Mouse (Mus musculus) MEL (cell line): ENCODE measurements around the gene Zfp954. TPM values are rescaled to one million over a fixed set of nuclear protein-coding genes. Genes with fewer than 3 reads are reported as not detected.
"Not testable (repeated sequence)": the region's sequence is repeated elsewhere in the genome, so short reads cannot be mapped to it uniquely, and the experiment has no call there.

Experiments used
- DNase-seq: peaks from one replicate; pipeline ENCODE4 v3.0.0; 2011; ENCODE audit warnings: low read depth, low spot score
- H3K27ac ChIP-seq: 2 replicates; pipeline ENCODE4 v1.5.1; 2012; ENCODE audit warnings: low read depth, mild to moderate bottlenecking, control low read depth, low read length, moderate library complexity; ENCODE audit not compliant: control insufficient read depth
- H3K27me3 ChIP-seq, 2 experiments: fragments of 150-350 bp in 1 of 2; sonication (generic) in 1 of 2; 2 replicates each; pipeline ENCODE4 v1.6.1; 2012; ENCODE audit warnings: low read length in 2 of 2, mild to moderate bottlenecking in 2 of 2, improper control_type of control experiment in 1 of 2, moderate library complexity in 1 of 2; ENCODE audit not compliant: insufficient read depth in 2 of 2, control insufficient read depth in 1 of 2
- H3K36me3 ChIP-seq, 2 experiments: 2 replicates each; pipeline ENCODE4 v1.6.1; 2012 to 2014; ENCODE audit warnings: low read length in 2 of 2, improper control_type of control experiment in 1 of 2, inconsistent platforms in 1 of 2, mild to moderate bottlenecking in 1 of 2; ENCODE audit not compliant: insufficient read depth in 2 of 2, control insufficient read depth in 1 of 2
- H3K4me1 ChIP-seq, 2 experiments: fragments of 150-350 bp in 1 of 2; sonication (generic) in 1 of 2; 2 replicates each; pipeline ENCODE4 v1.6.1; 2012; ENCODE audit warnings: low read length in 2 of 2, improper control_type of control experiment in 1 of 2, mild to moderate bottlenecking in 1 of 2; ENCODE audit not compliant: insufficient read depth in 2 of 2, control insufficient read depth in 1 of 2
- H3K4me3 ChIP-seq, 2 experiments: fragments of 150-350 bp in 1 of 2; sonication (generic) in 1 of 2; 2 replicates each; pipeline ENCODE4 v1.5.1; 2012; ENCODE audit warnings: low read depth in 2 of 2, low read length in 2 of 2, mild to moderate bottlenecking in 2 of 2, moderate library complexity in 2 of 2, control low read depth in 1 of 2, improper control_type of control experiment in 1 of 2; ENCODE audit not compliant: control insufficient read depth in 1 of 2, insufficient read depth in 1 of 2
- H3K79me2 ChIP-seq: 2 replicates; pipeline ENCODE4 v1.6.1; 2012; ENCODE audit warnings: mild to moderate bottlenecking, low read length, moderate library complexity; ENCODE audit not compliant: control insufficient read depth, poor library complexity, insufficient read depth
- H3K9ac ChIP-seq: 2 replicates; pipeline ENCODE4 v1.6.1; 2012; ENCODE audit warnings: low read depth, mild to moderate bottlenecking, control low read depth, low read length, moderate library complexity; ENCODE audit not compliant: control insufficient read depth, poor library complexity, severe bottlenecking
- H3K9me3 ChIP-seq: fragments of 150-350 bp; sonication (generic); replicated peaks from 2 replicates; pipeline ENCODE4 v1.6.1; 2012; ENCODE audit warnings: mild to moderate bottlenecking, low read length, improper control_type of control experiment, moderate library complexity; ENCODE audit not compliant: insufficient read depth
- CHD2 ChIP-seq: IDR thresholded peaks from 2 replicates; pipeline ENCODE4 v1.6.1; 2011; ENCODE audit warnings: low read length, improper control_type of control experiment
- CTCF ChIP-seq, 3 experiments: IDR thresholded peaks in 2 of 3; conservative IDR thresholded peaks in 1 of 3; 2 replicates each; pipeline ENCODE4 v1.5.1; 2011 to 2012; ENCODE audit warnings: low read length in 3 of 3, low read depth in 2 of 3, mild to moderate bottlenecking in 2 of 3, improper control_type of control experiment in 1 of 3, inconsistent platforms in 1 of 3, mixed read lengths in 1 of 3, moderate library complexity in 1 of 3; ENCODE audit not compliant: control insufficient read depth in 1 of 3, insufficient read depth in 1 of 3, poor library complexity in 1 of 3, severe bottlenecking in 1 of 3
- ELF1 ChIP-seq: IDR thresholded peaks from 2 replicates; pipeline ENCODE4 v1.6.1; 2014; ENCODE audit warnings: low read depth, mild to moderate bottlenecking, inconsistent platforms, low read length, improper control_type of control experiment, moderate library complexity
- ETS1 ChIP-seq: IDR thresholded peaks from 2 replicates; pipeline ENCODE4 v1.6.1; 2012; ENCODE audit warnings: low read depth, mild to moderate bottlenecking, inconsistent platforms, low read length, improper control_type of control experiment, moderate library complexity
- GABPA ChIP-seq: IDR thresholded peaks from 2 replicates; pipeline ENCODE4 v1.6.1; 2012; ENCODE audit warnings: low read depth, mild to moderate bottlenecking, inconsistent platforms, low read length, improper control_type of control experiment, moderate library complexity
- HCFC1 ChIP-seq: IDR thresholded peaks from 2 replicates; pipeline ENCODE4 v1.6.1; 2012; ENCODE audit warnings: low read depth, mild to moderate bottlenecking, inconsistent platforms, low read length, improper control_type of control experiment, moderate library complexity
- JUND ChIP-seq: IDR thresholded peaks from 2 replicates; pipeline ENCODE4 v1.6.1; 2011; ENCODE audit warnings: low read depth, mild to moderate bottlenecking, improper control_type of control experiment, low read length
- MAX ChIP-seq: IDR thresholded peaks from 2 replicates; pipeline ENCODE4 v1.6.1; 2011; ENCODE audit warnings: low read length, improper control_type of control experiment
- MYB ChIP-seq: IDR thresholded peaks from 2 replicates; pipeline ENCODE4 v1.6.1; 2011; ENCODE audit warnings: mild to moderate bottlenecking, low read depth, low read length, improper control_type of control experiment
- MYC ChIP-seq: IDR thresholded peaks from 2 replicates; pipeline ENCODE4 v1.6.1; 2011; ENCODE audit warnings: low read depth, mild to moderate bottlenecking, low read length, improper control_type of control experiment, moderate library complexity
- NELFE ChIP-seq: IDR thresholded peaks from 2 replicates; pipeline ENCODE4 v1.6.1; 2011; ENCODE audit warnings: low read depth, low read length, improper control_type of control experiment
- NRF1 ChIP-seq: IDR thresholded peaks from 2 replicates; pipeline ENCODE4 v1.6.1; 2014; ENCODE audit warnings: low read depth, mild to moderate bottlenecking, inconsistent platforms, low read length, improper control_type of control experiment, moderate library complexity; ENCODE audit not compliant: poor library complexity, insufficient read depth, severe bottlenecking
- POLR2A ChIP-seq, 2 experiments: IDR thresholded peaks; 2 replicates each; pipeline ENCODE4 v1.6.1; 2011 to 2012; ENCODE audit warnings: low read length in 2 of 2, mild to moderate bottlenecking in 2 of 2, control low read depth in 1 of 2, improper control_type of control experiment in 1 of 2, low read depth in 1 of 2, moderate library complexity in 1 of 2; ENCODE audit not compliant: control insufficient read depth in 1 of 2, insufficient read depth in 1 of 2, poor library complexity in 1 of 2
- POLR2AphosphoS5 ChIP-seq: IDR thresholded peaks from 2 replicates; pipeline ENCODE4 v1.6.1; 2012; ENCODE audit warnings: low read depth, borderline replicate concordance, mild to moderate bottlenecking, inconsistent platforms, low read length, moderate library complexity, mixed read lengths
- RCOR1 ChIP-seq: IDR thresholded peaks from 2 replicates; pipeline ENCODE4 v1.6.1; 2012; ENCODE audit warnings: low read depth, mild to moderate bottlenecking, inconsistent platforms, low read length, improper control_type of control experiment
- SIN3A ChIP-seq: IDR thresholded peaks from 2 replicates; pipeline ENCODE4 v1.6.1; 2012; ENCODE audit warnings: low read length, improper control_type of control experiment, inconsistent platforms
- TAL1 ChIP-seq: IDR thresholded peaks from 2 replicates; pipeline ENCODE4 v1.6.1; 2012; ENCODE audit warnings: mild to moderate bottlenecking, inconsistent platforms, low read length, moderate library complexity, mixed read lengths
- TBP ChIP-seq: IDR thresholded peaks from 2 replicates; pipeline ENCODE4 v1.8.0; 2011; ENCODE audit warnings: low read depth, low read length, improper control_type of control experiment
- UBTF ChIP-seq: IDR thresholded peaks from 2 replicates; pipeline ENCODE4 v1.6.1; 2012; ENCODE audit warnings: low read depth, mild to moderate bottlenecking, inconsistent platforms, low read length, improper control_type of control experiment, moderate library complexity, borderline replicate concordance; ENCODE audit not compliant: insufficient read depth
- USF1 ChIP-seq: IDR thresholded peaks from 2 replicates; pipeline ENCODE4 v1.6.1; 2014; ENCODE audit warnings: low read depth, mild to moderate bottlenecking, inconsistent platforms, low read length, improper control_type of control experiment, moderate library complexity
- ZC3H11A ChIP-seq: IDR thresholded peaks from 2 replicates; pipeline ENCODE4 v1.6.1; 2012; ENCODE audit warnings: low read depth, mild to moderate bottlenecking, inconsistent platforms, low read length, improper control_type of control experiment
- ZMIZ1 ChIP-seq: IDR thresholded peaks from 2 replicates; pipeline ENCODE4 v1.6.1; 2012; ENCODE audit warnings: low read depth, mild to moderate bottlenecking, inconsistent platforms, low read length, improper control_type of control experiment, moderate library complexity
- polyA plus RNA-seq, 2 experiments: library from polyadenylated mRNA; stranded (reverse) in 1 of 2; unstranded in 1 of 2; fragments of >175 nt in 1 of 2; fragments of >200 nt in 1 of 2; gene quantifications; 2 replicates each; pipeline versions ENCODE4 v1.2.1 to v1.2.4; 2012; ENCODE audit warnings: low replicate concordance in 2 of 2, low read depth in 1 of 2; ENCODE audit not compliant: insufficient read length in 2 of 2, insufficient read depth in 1 of 2, missing spikeins in 1 of 2
- total RNA-seq: library from RNA; depleted of rRNA; stranded (reverse); fragments of 300-350 nt; gene quantifications from 2 replicates; pipeline ENCODE4 v1.2.3, GENCODE M21; 2012

Zfp954 gene
- total and polyA plus RNA-seq, 3 experiments = 8.9 to 10.6 TPM; not detected in 1

GRCm38 (mm10) chr7:7130491-7131124 is 9.3 kb upstream of the Zfp954 start:
- peak overlapping the region; percentile 68 for H3K9ac ChIP-seq
- H3K36me3 ChIP-seq, H3K4me1 ChIP-seq, H3K79me2 ChIP-seq, H3K27me3 ChIP-seq, H3K9me3 ChIP-seq: not testable (repeated sequence)
- peak overlapping the region; percentile 88 to 97 for H3K4me3 ChIP-seq
- DNase-seq = peak; percentile 67
- H3K27ac ChIP-seq = peak overlapping the region; percentile 56; the same call in 1 of the 2 replicates
- TF ChIP-seq ELF1 = peak; percentile 64; the same call in 1 of the 2 replicates
- TF ChIP-seq POLR2A (IDR thresholded peaks at IDR 0.05; ENCODE audit: control insufficient read depth in 1 of 2, insufficient read depth in 1 of 2, low read depth in 1 of 2, low read length in 2 of 2, poor library complexity in 1 of 2) = peak in 1 of 2 experiments; percentile 34; a peak in 1 of 4 replicates
- peak; percentile 44 for TF ChIP-seq SIN3A
- peak; percentile 50; the same call in 1 of the 2 replicates for TF ChIP-seq ZMIZ1
- 0 out of 2 replicates have a peak, but pooled peaks have one; percentile 43 for TF ChIP-seq HCFC1
- TF ChIP-seq TBP = peak; percentile 35; the same call in 1 of the 2 replicates

GRCm38 (mm10) chr7:7121602-7121980 is 303 bp upstream of the Zfp954 start:
- Histone ChIP-seq H3K4me3 (peak overlapping the region; percentile 61 to 68), H3K4me1 (peaks cover 3 to 8% of the 10 kb centered on the region in 2 experiments), H3K27me3 (no peaks in the 10 kb centered on the region), H3K9ac (peak overlapping the region; percentile 37), H3K36me3 (peaks cover 0 to 5% of the 10 kb centered on the region in 2 experiments; a peak in 1 of 4 replicates), H3K9me3 (no peaks in the 10 kb centered on the region)
- DNase-seq = no peak
- TF ChIP-seq NELFE = no peak
- no peak for TF ChIP-seq USF1
- no peak for TF ChIP-seq MYB
- no peak for TF ChIP-seq CHD2
- TF ChIP-seq UBTF = no peak
- TF ChIP-seq JUND = no peak
- TF ChIP-seq CTCF (IDR thresholded peaks at IDR 0.05 in 2 of 3, conservative IDR thresholded peaks at IDR 0.05 in 1 of 3; ENCODE audit: control insufficient read depth in 1 of 3, insufficient read depth in 1 of 3, low read depth in 2 of 3, low read length in 3 of 3, poor library complexity in 1 of 3, severe bottlenecking in 1 of 3) = no peak
- TF ChIP-seq POLR2AphosphoS5 = no peak
- TF ChIP-seq ETS1 = no peak
- no peak for TF ChIP-seq GABPA
- no peak for TF ChIP-seq MAX
- TF ChIP-seq SIN3A = no peak
- TF ChIP-seq RCOR1 = no peak
- TF ChIP-seq TAL1 = no peak
- TF ChIP-seq MYC = no peak
- TF ChIP-seq ZC3H11A = no peak
- no peak for TF ChIP-seq POLR2A (IDR thresholded peaks at IDR 0.05; ENCODE audit: control insufficient read depth in 1 of 2, insufficient read depth in 1 of 2, low read depth in 1 of 2, low read length in 2 of 2, poor library complexity in 1 of 2)
- no peak for TF ChIP-seq NRF1
- TF ChIP-seq ELF1 = no peak
- TF ChIP-seq, all 39 proteins: peak for 0
- Histone ChIP-seq H3K79me2 (0 out of 2 replicates have a peak, but pooled peaks cover 2% of the 10 kb centered on the region), H3K27ac (no peak overlapping the region)
